Mouse (Mus musculus): ENCODE results near the gene Amd1.
A peak's percentile ranks its signal among the peaks of the same experiment; 100 is the strongest.

Amd1 gene

GRCm38 (mm10) chr10:40302140-40302985 lies at the start of gene Amd1:
Gene Amd1 (minus strand): TSS chr10:40302186.
- DNase-seq (ENCODE audit: low spot score) = peak; percentile 99

GRCm38 (mm10) chr10:40351156-40351555 lies 49.2 kb upstream of the Amd1 start:
- DNase-seq (ENCODE audit: low spot score) = no peak

- no peak for DNase-seq (ENCODE audit: low spot score)
Observed at GRCm38 (mm10) chr10:40350245-40350932, 48.4 kb upstream of the Amd1 start.

- peak; percentile 31 for DNase-seq (ENCODE audit: low spot score)
Observed at GRCm38 (mm10) chr10:40349631-40350177, 47.7 kb upstream of the Amd1 start.

GRCm38 (mm10) chr10:40348566-40349536 lies 46.9 kb upstream of the Amd1 start:
- peak; percentile 99 for DNase-seq (ENCODE audit: low spot score)

- no peak for DNase-seq (ENCODE audit: low spot score)
Observed at GRCm38 (mm10) chr10:40347461-40347954, 45.5 kb upstream of the Amd1 start.

- no peak for DNase-seq (ENCODE audit: low spot score)
Observed at GRCm38 (mm10) chr10:40346776-40347403, 44.9 kb upstream of the Amd1 start.

- no peak for DNase-seq (ENCODE audit: low spot score)
Observed at GRCm38 (mm10) chr10:40342036-40342435, 40.0 kb upstream of the Amd1 start.

GRCm38 (mm10) chr10:40339351-40339964 lies 37.5 kb upstream of the Amd1 start, which contains the start of gene Cdk19:
Gene Cdk19 (plus strand): TSS chr10:40339564.
- no peak for DNase-seq (ENCODE audit: low spot score)

- DNase-seq (ENCODE audit: low spot score) = no peak
Observed at GRCm38 (mm10) chr10:40332864-40333263, 30.9 kb upstream of the Amd1 start.

GRCm38 (mm10) chr10:40330262-40330661 lies 28.3 kb upstream of the Amd1 start:
- DNase-seq (ENCODE audit: low spot score) = no peak

GRCm38 (mm10) chr10:40328004-40328551 lies 26.1 kb upstream of the Amd1 start:
- DNase-seq (ENCODE audit: low spot score) = peak; percentile 25

- DNase-seq (ENCODE audit: low spot score) = no peak
Observed at GRCm38 (mm10) chr10:40320306-40320705, 18.3 kb upstream of the Amd1 start.

- DNase-seq (ENCODE audit: low spot score) = no peak
Observed at GRCm38 (mm10) chr10:40316841-40317585, 15.0 kb upstream of the Amd1 start.

GRCm38 (mm10) chr10:40312781-40313180 lies 10.8 kb upstream of the Amd1 start:
- no peak for DNase-seq (ENCODE audit: low spot score)

GRCm38 (mm10) chr10:40309884-40310635 lies 8.1 kb upstream of the Amd1 start:
- DNase-seq (ENCODE audit: low spot score) = no peak

GRCm38 (mm10) chr10:40307826-40308583 lies 6.0 kb upstream of the Amd1 start:
- DNase-seq (ENCODE audit: low spot score) = no peak

GRCm38 (mm10) chr10:40305989-40306388 lies 4.0 kb upstream of the Amd1 start:
- no peak for DNase-seq (ENCODE audit: low spot score)
